Mouse (Mus musculus) neural tube, embryonic 14.5 days (tissue): ENCODE measurements at regions not wholly inside any gene's neighbourhood (a gene's known extent, or its start where the extent isn't known, plus 50 kb on each side); places are given as distances from the start of the nearest gene placed in this dataset.

Experiments
- ATAC-seq: fragments of 200-750 bp; cut with Nextera tagmentation; 2 replicates; pipeline ENCODE4 v1.8.0; 2017; ENCODE audit warnings: low read depth, mild to moderate bottlenecking, moderate TSS enrichment, moderate library complexity
- H3K27ac ChIP-seq: fragments of 300-500 bp; sonication (generic); 2 replicates; pipeline ENCODE4 v1.5.1; 2014; ENCODE audit warnings: low read depth, mild to moderate bottlenecking, control low read depth, low read length, moderate library complexity, mixed read lengths
- H3K27me3 ChIP-seq: fragments of 300-500 bp; sonication (generic); 2 replicates; pipeline ENCODE4 v1.6.1; 2014; ENCODE audit warnings: low read length; ENCODE audit not compliant: control insufficient read depth, insufficient read depth
- H3K36me3 ChIP-seq: fragments of 300-500 bp; sonication (generic); 2 replicates; pipeline ENCODE4 v1.6.1; 2014; ENCODE audit warnings: low read length, mixed read lengths; ENCODE audit not compliant: control insufficient read depth, insufficient read depth
- H3K4me1 ChIP-seq: fragments of 300-500 bp; sonication (generic); 2 replicates; pipeline ENCODE4 v1.6.1; 2014; ENCODE audit warnings: low read length; ENCODE audit not compliant: control insufficient read depth, insufficient read depth
- H3K4me2 ChIP-seq: fragments of 300-500 bp; sonication (generic); 2 replicates; pipeline ENCODE4 v1.6.1; 2014; ENCODE audit warnings: mild to moderate bottlenecking, low read depth, low read length, control low read depth
- H3K4me3 ChIP-seq: fragments of 300-500 bp; sonication (generic); 2 replicates; pipeline ENCODE4 v1.5.1; 2014; ENCODE audit warnings: low read depth, low read length, control low read depth, mixed read lengths
- H3K9ac ChIP-seq: fragments of 300-500 bp; sonication (generic); replicated peaks from 2 replicates; pipeline ENCODE4 v1.6.1; 2014; ENCODE audit warnings: low read depth, mild to moderate bottlenecking, control low read depth, low read length, mixed read lengths
- H3K9me3 ChIP-seq: fragments of 300-500 bp; sonication (generic); 2 replicates; pipeline ENCODE4 v1.6.1; 2016; ENCODE audit warnings: low read length; ENCODE audit not compliant: control insufficient read depth
- WGBS: fragments of 180-500 bp; shearing (Covaris S2); extraction: QIAGEN DNeasy Blood & Tissue Kit; methylation state at CpG from one replicate; pipeline ENCODE4 v1.1.7; 2014; 5-methylcytosine and 5-hydroxymethylcytosine counted together

GRCm38 (mm10) chr16:64293507-64293906 lies 308.7 kb downstream of the Csnka2ip start:
- no peaks in the 10 kb centered on the region for H3K4me1 ChIP-seq
- H3K4me2 ChIP-seq = no peak overlapping the region
- H3K9ac ChIP-seq = no peak overlapping the region
- WGBS = 78% methylated on average over 3 of the region's 3 CpGs
- ATAC-seq = no peak
- H3K9me3 ChIP-seq = no peaks in the 10 kb centered on the region
- H3K4me3 ChIP-seq = no peak overlapping the region
- H3K27me3 ChIP-seq = no peaks in the 10 kb centered on the region
- no peak overlapping the region for H3K27ac ChIP-seq
- H3K36me3 ChIP-seq = no peaks in the 10 kb centered on the region

- Histone ChIP-seq H3K9me3 (no peaks in the 10 kb centered on the region), H3K4me3 (no peak overlapping the region), H3K4me1 (no peaks in the 10 kb centered on the region), H3K27ac (no peak overlapping the region), H3K9ac (no peak overlapping the region), H3K27me3 (no peaks in the 10 kb centered on the region), H3K36me3 (no peaks in the 10 kb centered on the region), H3K4me2 (no peak overlapping the region)
- 81% methylated on average over 1 of the region's 1 CpGs for WGBS
- no peak for ATAC-seq
Measured at GRCm38 (mm10) chr16:64285306-64285705, 316.9 kb downstream of the Csnka2ip start.

GRCm38 (mm10) chr16:64275860-64276597 lies 326.2 kb downstream of the Csnka2ip start:
- no peak overlapping the region for H3K4me3 ChIP-seq
- no peak overlapping the region for H3K9ac ChIP-seq
- H3K36me3 ChIP-seq = no peaks in the 10 kb centered on the region
- ATAC-seq = no peak
- no peaks in the 10 kb centered on the region for H3K4me1 ChIP-seq
- H3K27ac ChIP-seq = no peak overlapping the region
- WGBS = 28% methylated on average over 4 of the region's 4 CpGs
- H3K27me3 ChIP-seq = no peaks in the 10 kb centered on the region
- H3K9me3 ChIP-seq = no peaks in the 10 kb centered on the region
- no peak overlapping the region for H3K4me2 ChIP-seq

GRCm38 (mm10) chr16:64275420-64275819 lies 326.8 kb downstream of the Csnka2ip start:
- H3K27me3 ChIP-seq = no peaks in the 10 kb centered on the region
- H3K4me1 ChIP-seq = no peaks in the 10 kb centered on the region
- H3K9me3 ChIP-seq = no peaks in the 10 kb centered on the region
- H3K36me3 ChIP-seq = no peaks in the 10 kb centered on the region
- no peak overlapping the region for H3K4me3 ChIP-seq
- no peak overlapping the region for H3K27ac ChIP-seq
- no peak overlapping the region for H3K9ac ChIP-seq
- 22% methylated on average over 5 of the region's 5 CpGs for WGBS
- peak; percentile 84 for ATAC-seq
- H3K4me2 ChIP-seq = no peak overlapping the region

GRCm38 (mm10) chr16:64264960-64265736 lies 337.1 kb downstream of the Csnka2ip start:
- ATAC-seq = peak; percentile 24; the same call in 1 of the 2 replicates
- 33% methylated on average over 11 of the region's 11 CpGs for WGBS
- Histone ChIP-seq H3K9me3 (no peaks in the 10 kb centered on the region), H3K4me2 (no peak overlapping the region), H3K36me3 (no peaks in the 10 kb centered on the region), H3K27me3 (no peaks in the 10 kb centered on the region), H3K4me3 (no peak overlapping the region), H3K9ac (no peak overlapping the region), H3K4me1 (no peaks in the 10 kb centered on the region), H3K27ac (no peak overlapping the region)

GRCm38 (mm10) chr16:64251155-64251554 lies 351.1 kb downstream of the Csnka2ip start:
- no peaks in the 10 kb centered on the region for H3K36me3 ChIP-seq
- no peak overlapping the region for H3K27ac ChIP-seq
- no peak overlapping the region for H3K9ac ChIP-seq
- no peaks in the 10 kb centered on the region for H3K27me3 ChIP-seq
- WGBS = 45% methylated on average over 1 of the region's 1 CpGs
- H3K4me3 ChIP-seq = no peak overlapping the region
- no peak for ATAC-seq
- no peaks in the 10 kb centered on the region for H3K4me1 ChIP-seq
- no peaks in the 10 kb centered on the region for H3K9me3 ChIP-seq
- H3K4me2 ChIP-seq = no peak overlapping the region

GRCm38 (mm10) chr16:64248743-64249142 lies 353.5 kb downstream of the Csnka2ip start:
- Histone ChIP-seq H3K36me3 (no peaks in the 10 kb centered on the region), H3K9ac (no peak overlapping the region), H3K4me1 (no peaks in the 10 kb centered on the region), H3K9me3 (no peaks in the 10 kb centered on the region), H3K4me2 (no peak overlapping the region), H3K27ac (no peak overlapping the region), H3K4me3 (no peak overlapping the region), H3K27me3 (no peaks in the 10 kb centered on the region)
- WGBS = 59% methylated on average over 4 of the region's 4 CpGs
- ATAC-seq = no peak

GRCm38 (mm10) chr16:64245942-64246341 lies 356.3 kb downstream of the Csnka2ip start:
- WGBS = 91% methylated on average over 1 of the region's 1 CpGs
- ATAC-seq = no peak

GRCm38 (mm10) chr16:64224336-64224735 lies 360.4 kb upstream of the Epha3 start:
- Histone ChIP-seq H3K9ac (no peak overlapping the region), H3K27ac (no peak overlapping the region), H3K36me3 (no peaks in the 10 kb centered on the region), H3K9me3 (no peaks in the 10 kb centered on the region), H3K4me2 (no peak overlapping the region), H3K4me3 (no peak overlapping the region), H3K4me1 (no peaks in the 10 kb centered on the region), H3K27me3 (no peaks in the 10 kb centered on the region)
- WGBS = 93% methylated on average over 3 of the region's 3 CpGs
- ATAC-seq = no peak

More at GRCm38 (mm10) chr16:64245942-64246341, 356.3 kb downstream of the Csnka2ip start:
- Histone ChIP-seq H3K9me3 (no peaks in the 10 kb centered on the region), H3K27me3 (no peaks in the 10 kb centered on the region), H3K4me3 (no peak overlapping the region), H3K9ac (no peak overlapping the region), H3K4me1 (no peaks in the 10 kb centered on the region), H3K36me3 (no peaks in the 10 kb centered on the region), H3K4me2 (no peak overlapping the region), H3K27ac (no peak overlapping the region)
